Mouse (Mus musculus): ENCODE measurements at regions not wholly inside any gene's neighbourhood (a gene's known extent, or its start where the extent isn't known, plus 50 kb on each side); places are given as distances from the start of the nearest gene placed in this dataset.

GRCm38 (mm10) chr11:6779752-6780151, 57.7 kb downstream of the Gm11983 start:
- TF ChIP-seq CTCF (IDR thresholded peaks at IDR 0.05; ENCODE audit: low read depth) (no peak), EP300 (IDR thresholded peaks at IDR 0.05; ENCODE audit: low read depth) (no peak)

All from liver, embryonic 14.5 days (tissue).